Mouse (Mus musculus) G1E (cell line): ENCODE data around the gene Plpp3.

ENCODE experiments used
- CTCF ChIP-seq: IDR thresholded peaks from 2 replicates; pipeline ENCODE4 v1.5.1; 2012; ENCODE audit warnings: low read depth, low read length, inconsistent platforms, mixed read lengths
- GATA1 ChIP-seq: IDR thresholded peaks from 2 replicates; pipeline ENCODE4 v1.6.1; 2012; ENCODE audit warnings: borderline replicate concordance, low read length, inconsistent platforms, mixed read lengths
- GATA2 ChIP-seq: IDR thresholded peaks from 2 replicates; pipeline ENCODE4 v1.6.1; 2012; ENCODE audit warnings: low read depth, low read length, inconsistent platforms, borderline replicate concordance
- POLR2AphosphoS5 ChIP-seq: IDR thresholded peaks from 2 replicates; pipeline ENCODE4 v1.6.1; 2012; ENCODE audit warnings: low read depth, low read length, inconsistent platforms; ENCODE audit not compliant: insufficient replicate concordance
- TAL1 ChIP-seq: conservative IDR thresholded peaks from 2 replicates; pipeline ENCODE4 v1.6.1; 2012; ENCODE audit warnings: low read depth, low read length, inconsistent platforms, mixed read lengths

DNA sequence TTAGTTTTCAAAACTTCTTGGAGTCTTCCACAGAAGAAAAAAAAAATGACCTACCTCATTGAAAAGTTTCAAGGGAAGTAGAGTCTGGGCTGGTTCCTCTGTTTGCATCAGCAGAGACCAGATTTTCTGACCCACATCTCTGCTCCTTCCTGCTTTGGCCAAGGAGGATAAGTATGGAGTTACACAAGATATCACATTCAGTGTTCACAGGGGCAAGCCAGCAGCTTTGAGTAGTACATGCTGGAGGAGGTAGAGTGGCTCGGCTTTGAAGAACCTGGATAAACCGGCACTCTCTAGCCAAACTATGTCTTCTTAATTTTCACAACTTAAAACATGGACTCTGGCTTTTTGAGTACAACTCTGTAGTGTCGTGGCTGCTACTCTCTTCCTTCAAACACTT, 3.9 kb upstream of the Plpp3 start:
- TF ChIP-seq CTCF (no peak), TAL1 (no peak), GATA1 (no peak), POLR2AphosphoS5 (no peak), GATA2 (no peak)
